Mouse (Mus musculus): ENCODE measurements at regions not wholly inside any gene's neighbourhood (a gene's known extent, or its start where the extent isn't known, plus 50 kb on each side); places are given as distances from the start of the nearest gene placed in this dataset.

- DNase-seq (ENCODE audit: low spot score in 2 of 2), result no peak
These were observed 167.7 kb upstream of the Klf4 start for GRCm38 (mm10) chr4:55699917-55700316.

- no peak for DNase-seq (ENCODE audit: low spot score in 2 of 2)
These were observed 166.9 kb upstream of the Klf4 start for GRCm38 (mm10) chr4:55699161-55699560.

GRCm38 (mm10) chr4:55697108-55697507 lies 164.8 kb upstream of the Klf4 start:
- DNase-seq (ENCODE audit: low spot score in 2 of 2), result no peak

- DNase-seq (ENCODE audit: low spot score in 2 of 2), result no peak
These were observed 164.2 kb upstream of the Klf4 start for GRCm38 (mm10) chr4:55696428-55696827.

GRCm38 (mm10) chr4:55695246-55695645 lies 163.0 kb upstream of the Klf4 start:
- DNase-seq (ENCODE audit: low spot score in 2 of 2), result no peak

- DNase-seq (ENCODE audit: low spot score in 2 of 2), result no peak
These were observed 157.2 kb upstream of the Klf4 start for GRCm38 (mm10) chr4:55689479-55689878.

- DNase-seq (ENCODE audit: low spot score in 2 of 2), result no peak
These were observed 154.5 kb upstream of the Klf4 start for GRCm38 (mm10) chr4:55686771-55687170.

GRCm38 (mm10) chr4:55672288-55672687 lies 140.0 kb upstream of the Klf4 start:
- DNase-seq (ENCODE audit: low spot score in 2 of 2), result no peak

- DNase-seq (ENCODE audit: low spot score in 2 of 2), result no peak
These were observed 138.0 kb upstream of the Klf4 start for GRCm38 (mm10) chr4:55670258-55670657.

- no peak for DNase-seq (ENCODE audit: low spot score in 2 of 2)
These were observed 132.6 kb upstream of the Klf4 start for GRCm38 (mm10) chr4:55664822-55665221.

GRCm38 (mm10) chr4:55663856-55664255 lies 131.6 kb upstream of the Klf4 start:
- DNase-seq (ENCODE audit: low spot score in 2 of 2), result no peak

GRCm38 (mm10) chr4:55662041-55662440 lies 129.8 kb upstream of the Klf4 start:
- DNase-seq (ENCODE audit: low spot score in 2 of 2), result no peak

- DNase-seq (ENCODE audit: low spot score in 2 of 2), result no peak
These were observed 126.6 kb upstream of the Klf4 start for GRCm38 (mm10) chr4:55658904-55659303.

GRCm38 (mm10) chr4:55655329-55655728 lies 123.1 kb upstream of the Klf4 start:
- no peak for DNase-seq (ENCODE audit: low spot score in 2 of 2)

GRCm38 (mm10) chr4:55652628-55653027 lies 120.4 kb upstream of the Klf4 start:
- DNase-seq (ENCODE audit: low spot score in 2 of 2), result no peak

- DNase-seq (ENCODE audit: low spot score in 2 of 2), result no peak
These were observed 119.6 kb upstream of the Klf4 start for GRCm38 (mm10) chr4:55651811-55652410.

- DNase-seq (ENCODE audit: low spot score in 2 of 2), result peak; percentile 14 to 49
These were observed 118.9 kb upstream of the Klf4 start for GRCm38 (mm10) chr4:55651051-55651763.

- DNase-seq (ENCODE audit: low spot score in 2 of 2), result no peak
These were observed 117.9 kb upstream of the Klf4 start for GRCm38 (mm10) chr4:55650186-55650585.

GRCm38 (mm10) chr4:55648376-55648775 lies 116.1 kb upstream of the Klf4 start:
- DNase-seq (ENCODE audit: low spot score in 2 of 2), result no peak

- no peak for DNase-seq (ENCODE audit: low spot score in 2 of 2)
These were observed 113.2 kb upstream of the Klf4 start for GRCm38 (mm10) chr4:55645432-55645831.

GRCm38 (mm10) chr4:55644895-55645294 lies 112.6 kb upstream of the Klf4 start:
- no peak for DNase-seq (ENCODE audit: low spot score in 2 of 2)

- DNase-seq (ENCODE audit: low spot score in 2 of 2), result no peak
These were observed 102.8 kb upstream of the Klf4 start for GRCm38 (mm10) chr4:55634946-55635511.

GRCm38 (mm10) chr4:55631157-55631556 lies 98.9 kb upstream of the Klf4 start:
- no peak for DNase-seq (ENCODE audit: low spot score in 2 of 2)

Measured in spleen, postnatal 10 days (tissue).